Mouse (Mus musculus) liver, embryonic 14.5 days (tissue): Measurements from ENCODE around the gene Cadm4.

ENCODE experiments used
- CTCF ChIP-seq: IDR thresholded peaks from 2 replicates; pipeline ENCODE4 v1.5.1; 2016; ENCODE audit warnings: antibody characterized with exemption, low read depth, control low read depth
- EP300 ChIP-seq: IDR thresholded peaks from 2 replicates; pipeline ENCODE4 v1.6.1; 2016; ENCODE audit warnings: antibody characterized with exemption, low read depth

- TF ChIP-seq CTCF (no peak), EP300 (no peak)
Measured at GRCm38 (mm10) chr7:24507726-24508114, 25.9 kb downstream of the Cadm4 start.
